Comparison of ENCODE assay signal across 16 mouse cellular contexts in the genomic region with DNA sequence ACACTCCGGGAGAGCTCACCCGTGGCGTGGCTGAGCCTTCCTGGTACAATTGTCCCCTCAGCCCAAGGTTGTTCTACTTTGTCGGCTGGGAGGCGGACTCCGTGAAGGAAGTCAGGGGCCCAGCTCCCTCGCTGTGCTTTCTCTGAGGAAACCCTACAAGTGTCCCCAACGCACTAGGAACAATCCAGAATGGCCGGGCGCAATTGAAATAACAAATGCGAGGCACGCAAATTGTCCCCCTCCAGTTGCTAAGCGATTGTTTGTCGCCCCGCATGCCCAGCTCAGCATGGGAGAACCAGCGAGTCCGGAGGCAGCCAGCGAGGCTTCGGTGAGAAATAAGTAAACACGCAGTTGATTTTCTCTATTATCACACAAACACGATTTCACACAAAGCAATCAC. TPM values are rescaled to one million over a fixed set of nuclear protein-coding genes. Genes with fewer than 3 reads are reported as not detected.
A peak's percentile ranks its signal among the peaks of the same experiment; 100 is the strongest.
DNase-seq lines count a peak whose midpoint lies in the region; ATAC-seq and TF ChIP-seq lines count a peak whose summit lies in the region.
"Had no signal": no experiment of that assay in that cellular context is flagged by ENCODE, and none has a peak within 500 bp of the region (broad histone marks: within the 10 kb centered on the region; RNA-seq: fewer than 3 reads in every experiment).

No protein-coding gene starts in this region.

- TF ChIP-seq EP300 in stomach, postnatal 0 days (optimal IDR thresholded peaks at IDR 0.05): no peak

- no peak for TF ChIP-seq CTCF in hindbrain, postnatal 0 days (IDR thresholded peaks at IDR 0.05; ENCODE audit: low read depth)
- TF ChIP-seq CTCF in stomach, postnatal 0 days (IDR thresholded peaks at IDR 0.05; ENCODE audit: low read depth): no peak

- no peak for DNase-seq in hindbrain, postnatal 0 days (ENCODE audit: low spot score)
- DNase-seq in right cerebral cortex, postnatal 4 days: peak; percentile 17
- DNase-seq in right cerebral cortex, postnatal 36 days (ENCODE audit: low spot score in 2 of 2): no peak
- peak; percentile 12 for DNase-seq in embryonic facial prominence, embryonic 14.5 days (ENCODE audit: low spot score)
- peak; percentile 15 for DNase-seq in stomach, postnatal 0 days (ENCODE audit: low spot score)
- no peak for DNase-seq in heart, adult 11 months
- DNase-seq in frontal cortex, postnatal 10 days (ENCODE audit: low spot score in 2 of 2): no peak
- DNase-seq: adrenal gland, postnatal 36 days; cerebellum, adult 11-12 months; gastrocnemius, postnatal 25 days; lung, adult 18-20 months; spleen, adult 18-20 months had no signal

- no peak overlapping the region for H3K27ac ChIP-seq in hindbrain, embryonic 12.5 days
- H3K27ac ChIP-seq in hindbrain, postnatal 0 days: no peak overlapping the region
- H3K27ac ChIP-seq in embryonic facial prominence, embryonic 14.5 days (replicated peaks; ENCODE audit: low read depth, low read length): peak overlapping the region; percentile 63
- H3K27ac ChIP-seq in stomach, postnatal 0 days (replicated peaks): no peak overlapping the region
- H3K27ac ChIP-seq: heart, embryonic 13.5 days had no signal

- no peaks in the 10 kb centered on the region for H3K36me3 ChIP-seq in hindbrain, embryonic 12.5 days
- no peaks in the 10 kb centered on the region for H3K36me3 ChIP-seq in hindbrain, postnatal 0 days (ENCODE audit: insufficient read depth, low read length)
- no peaks in the 10 kb centered on the region for H3K36me3 ChIP-seq in embryonic facial prominence, embryonic 14.5 days (ENCODE audit: control insufficient read depth, insufficient read depth, low read length)
- H3K36me3 ChIP-seq in stomach, postnatal 0 days (ENCODE audit: control insufficient read depth, insufficient read depth, low read length): no peaks in the 10 kb centered on the region
- H3K36me3 ChIP-seq: heart, embryonic 13.5 days had no signal

- peak overlapping the region; percentile 30; the same call in 1 of the 2 replicates for H3K4me2 ChIP-seq in hindbrain, embryonic 12.5 days (replicated peaks)
- H3K4me2 ChIP-seq in hindbrain, postnatal 0 days (ENCODE audit: low read depth, low read length): no peak overlapping the region
- H3K4me2 ChIP-seq in embryonic facial prominence, embryonic 14.5 days (ENCODE audit: low read depth, low read length): peak overlapping the region; percentile 84
- no peak overlapping the region for H3K4me2 ChIP-seq in stomach, postnatal 0 days (replicated peaks; ENCODE audit: low read depth)
- H3K4me2 ChIP-seq: heart, embryonic 13.5 days had no signal

- under 1% methylated on average over 21 of the region's 21 CpGs for WGBS in hindbrain, embryonic 12.5 days
- WGBS in hindbrain, postnatal 0 days: under 1% methylated on average over 21 of the region's 21 CpGs
- WGBS in embryonic facial prominence, embryonic 14.5 days: 5% methylated on average over 21 of the region's 21 CpGs
- WGBS in stomach, postnatal 0 days: 5% methylated on average over 21 of the region's 21 CpGs

- ATAC-seq in hindbrain, embryonic 12.5 days (ENCODE audit: low FRiP score): no peak
- no peak for ATAC-seq in hindbrain, postnatal 0 days
- ATAC-seq in embryonic facial prominence, embryonic 14.5 days (ENCODE audit: low read depth): no peak
- no peak for ATAC-seq in stomach, postnatal 0 days (ENCODE audit: low FRiP score, low TSS enrichment)

- no peak overlapping the region for H3K9ac ChIP-seq in hindbrain, embryonic 12.5 days
- no peak overlapping the region for H3K9ac ChIP-seq in hindbrain, postnatal 0 days (replicated peaks; ENCODE audit: low read length)
- peak overlapping the region; percentile 86 for H3K9ac ChIP-seq in embryonic facial prominence, embryonic 14.5 days (ENCODE audit: low read depth, low read length)
- no peak overlapping the region for H3K9ac ChIP-seq in stomach, postnatal 0 days (ENCODE audit: low read length)
- H3K9ac ChIP-seq: heart, embryonic 13.5 days had no signal

- H3K27me3 ChIP-seq in hindbrain, embryonic 12.5 days: peaks cover 83% of the 10 kb centered on the region
- peaks cover 65% of the 10 kb centered on the region for H3K27me3 ChIP-seq in hindbrain, postnatal 0 days (ENCODE audit: insufficient read depth, low read length)
- H3K27me3 ChIP-seq in embryonic facial prominence, embryonic 14.5 days (replicated peaks; ENCODE audit: control insufficient read depth, insufficient read depth, low read length): peaks cover 66% of the 10 kb centered on the region
- peaks cover 24% of the 10 kb centered on the region for H3K27me3 ChIP-seq in stomach, postnatal 0 days (ENCODE audit: control insufficient read depth, insufficient read depth, low read length)

- peaks cover 29% of the 10 kb centered on the region for H3K4me1 ChIP-seq in hindbrain, embryonic 12.5 days
- H3K4me1 ChIP-seq in hindbrain, postnatal 0 days (ENCODE audit: insufficient read depth, low read length): peaks cover 3% of the 10 kb centered on the region; the same call in 1 of the 2 replicates
- H3K4me1 ChIP-seq in embryonic facial prominence, embryonic 14.5 days (ENCODE audit: control insufficient read depth, insufficient read depth, low read length): no peaks in the 10 kb centered on the region; the same call in 1 of the 2 replicates
- H3K4me1 ChIP-seq in stomach, postnatal 0 days (replicated peaks; ENCODE audit: control insufficient read depth, insufficient read depth): 0 out of 2 replicates have a peak, but pooled peaks cover 3% of the 10 kb centered on the region

- no peak overlapping the region for H3K4me3 ChIP-seq in hindbrain, embryonic 12.5 days
- H3K4me3 ChIP-seq in hindbrain, postnatal 0 days (ENCODE audit: low read length): no peak overlapping the region
- H3K4me3 ChIP-seq in embryonic facial prominence, embryonic 14.5 days (ENCODE audit: low read depth, low read length): peak overlapping the region; percentile 75
- no peak overlapping the region for H3K4me3 ChIP-seq in stomach, postnatal 0 days (ENCODE audit: low read depth, low read length)
- H3K4me3 ChIP-seq: heart, embryonic 13.5 days; megakaryocyte, embryonic 14.5 days had no signal

- no peaks in the 10 kb centered on the region for H3K9me3 ChIP-seq in hindbrain, embryonic 12.5 days (replicated peaks)
- no peaks in the 10 kb centered on the region for H3K9me3 ChIP-seq in hindbrain, postnatal 0 days (ENCODE audit: low read length)
- no peaks in the 10 kb centered on the region for H3K9me3 ChIP-seq in embryonic facial prominence, embryonic 14.5 days (ENCODE audit: control insufficient read depth, low read length)
- no peaks in the 10 kb centered on the region for H3K9me3 ChIP-seq in stomach, postnatal 0 days (ENCODE audit: control insufficient read depth, low read length)
- H3K9me3 ChIP-seq: heart, embryonic 13.5 days; megakaryocyte, embryonic 14.5 days had no signal

RNA-seq across cellular contexts. Expression of a gene that starts 2.8 kb away (rescaled TPM):
- polyA plus RNA-seq in hindbrain, embryonic 12.5 days (2016; fragmentation: Nextera tagmentation; extraction: Ambion mirVana): 1.5 and 1.8 TPM in 2 replicates
- not detected in 2 replicates for total RNA-seq in hindbrain, postnatal 0 days (2014; rRNA removed)
- not detected in 2 replicates for polyA plus RNA-seq in hindbrain, postnatal 0 days (2015; fragmentation: Nextera tagmentation; extraction: Ambion mirVana)
- polyA plus RNA-seq in embryonic facial prominence, embryonic 14.5 days (2014; fragmentation: Nextera tagmentation; extraction: Ambion mirVana): 12.4 and 12.5 TPM in 2 replicates
- 0.38 and 0.46 TPM in 2 replicates for polyA plus RNA-seq in stomach, postnatal 0 days (2015; fragmentation: Nextera tagmentation; extraction: Ambion mirVana)
- total RNA-seq: adrenal gland, postnatal 36 days; left cerebral cortex, adult 8-10 months had no signal

Comparison
In these comparisons a context has a peak if more than half of its experiments do, and no peak if none do; other contexts are left out.
1. H3K4me2 ChIP-seq: peak in hindbrain, embryonic 12.5 days (single experiment) and embryonic facial prominence, embryonic 14.5 days (single experiment); none in hindbrain, postnatal 0 days (single experiment) and stomach, postnatal 0 days (single experiment).
2. DNase-seq: peak in right cerebral cortex, postnatal 4 days (single experiment), embryonic facial prominence, embryonic 14.5 days (single experiment) and stomach, postnatal 0 days (single experiment); none in hindbrain, postnatal 0 days (single experiment), right cerebral cortex, postnatal 36 days (0 of 2), heart, adult 11 months (single experiment) and frontal cortex, postnatal 10 days (0 of 2).